Mouse (Mus musculus): Measurements from ENCODE around the gene Filip1l. TPM values are rescaled to one million over a fixed set of nuclear protein-coding genes. Genes with fewer than 3 reads are reported as not detected.

The Filip1l gene
- polyA plus RNA-seq, 1 experiment from 2014 or later = 4.2 TPM

GRCm38 (mm10) chr16:57453009-57453408 is 100.1 kb downstream of the Filip1l start:
- Histone ChIP-seq H3K36me3 (no peaks in the 10 kb centered on the region), H3K9me3 (no peaks in the 10 kb centered on the region; the same call in 1 of the 2 replicates), H3K27me3 (no peaks in the 10 kb centered on the region), H3K4me2 (no peak overlapping the region), H3K27ac (replicated peaks) (no peak overlapping the region), H3K9ac (no peak overlapping the region), H3K4me1 (replicated peaks) (no peaks in the 10 kb centered on the region), H3K4me3 (no peak overlapping the region)
- 84% methylated on average over 7 of the region's 7 CpGs for WGBS
- no peak for ATAC-seq (ENCODE audit: low read depth)

GRCm38 (mm10) chr16:57454106-57454763 is 101.3 kb downstream of the Filip1l start:
- no peaks in the 10 kb centered on the region for H3K27me3 ChIP-seq
- H3K9me3 ChIP-seq = no peaks in the 10 kb centered on the region
- no peaks in the 10 kb centered on the region for H3K4me1 ChIP-seq (replicated peaks)
- no peak overlapping the region for H3K9ac ChIP-seq
- H3K27ac ChIP-seq (replicated peaks) = no peak overlapping the region
- no peaks in the 10 kb centered on the region for H3K36me3 ChIP-seq
- ATAC-seq (ENCODE audit: low read depth) = no peak
- H3K4me3 ChIP-seq = no peak overlapping the region
- 90% methylated on average over 8 of the region's 8 CpGs for WGBS
- H3K4me2 ChIP-seq = no peak overlapping the region

- Histone ChIP-seq H3K4me1 (replicated peaks) (no peaks in the 10 kb centered on the region), H3K4me2 (no peak overlapping the region), H3K36me3 (no peaks in the 10 kb centered on the region), H3K4me3 (no peak overlapping the region), H3K9me3 (no peaks in the 10 kb centered on the region), H3K27ac (replicated peaks) (no peak overlapping the region), H3K27me3 (no peaks in the 10 kb centered on the region), H3K9ac (no peak overlapping the region)
- WGBS = 75% methylated on average over 3 of the region's 3 CpGs
- ATAC-seq (ENCODE audit: low read depth) = no peak
Measured at GRCm38 (mm10) chr16:57455573-57455972, 102.7 kb downstream of the Filip1l start.

- no peak overlapping the region for H3K27ac ChIP-seq (replicated peaks)
- no peaks in the 10 kb centered on the region for H3K27me3 ChIP-seq
- no peak overlapping the region for H3K4me3 ChIP-seq
- H3K4me2 ChIP-seq = no peak overlapping the region
- WGBS = 50% methylated on average over 2 of the region's 2 CpGs
- no peak for ATAC-seq (ENCODE audit: low read depth)
- no peaks in the 10 kb centered on the region for H3K36me3 ChIP-seq
- H3K9me3 ChIP-seq = no peaks in the 10 kb centered on the region
- H3K4me1 ChIP-seq (replicated peaks) = no peaks in the 10 kb centered on the region
- no peak overlapping the region for H3K9ac ChIP-seq
Measured at GRCm38 (mm10) chr16:57456003-57456402, 103.1 kb downstream of the Filip1l start.

- Histone ChIP-seq H3K27me3 (no peaks in the 10 kb centered on the region), H3K27ac (replicated peaks) (no peak overlapping the region), H3K9me3 (no peaks in the 10 kb centered on the region), H3K4me2 (no peak overlapping the region), H3K4me3 (no peak overlapping the region), H3K36me3 (no peaks in the 10 kb centered on the region), H3K9ac (no peak overlapping the region), H3K4me1 (replicated peaks) (peaks cover 4% of the 10 kb centered on the region; the same call in 1 of the 2 replicates)
- 86% methylated on average over 9 of the region's 9 CpGs for WGBS
- no peak for ATAC-seq (ENCODE audit: low read depth)
Measured at GRCm38 (mm10) chr16:57465386-57465913, 112.6 kb downstream of the Filip1l start.

GRCm38 (mm10) chr16:57469301-57469700 is 116.4 kb downstream of the Filip1l start:
- H3K9me3 ChIP-seq = no peaks in the 10 kb centered on the region
- ATAC-seq (ENCODE audit: low read depth) = no peak
- no peaks in the 10 kb centered on the region for H3K27me3 ChIP-seq
- H3K9ac ChIP-seq = no peak overlapping the region
- WGBS = 80% methylated on average over 4 of the region's 4 CpGs
- no peaks in the 10 kb centered on the region for H3K36me3 ChIP-seq
- no peak overlapping the region for H3K27ac ChIP-seq (replicated peaks)
- H3K4me3 ChIP-seq = no peak overlapping the region
- no peak overlapping the region for H3K4me2 ChIP-seq
- peaks cover 18% of the 10 kb centered on the region for H3K4me1 ChIP-seq (replicated peaks)

- H3K4me1 ChIP-seq (replicated peaks) = peaks cover 16% of the 10 kb centered on the region
- 80% methylated on average over 2 of the region's 2 CpGs for WGBS
- H3K9ac ChIP-seq = no peak overlapping the region
- no peak overlapping the region for H3K4me2 ChIP-seq
- H3K27ac ChIP-seq (replicated peaks) = no peak overlapping the region
- no peak for ATAC-seq (ENCODE audit: low read depth)
- no peaks in the 10 kb centered on the region for H3K9me3 ChIP-seq
- H3K4me3 ChIP-seq = no peak overlapping the region
- no peaks in the 10 kb centered on the region for H3K36me3 ChIP-seq
- H3K27me3 ChIP-seq = no peaks in the 10 kb centered on the region
Measured at GRCm38 (mm10) chr16:57469869-57470268, 117.0 kb downstream of the Filip1l start.

GRCm38 (mm10) chr16:57470286-57470830 is 117.5 kb downstream of the Filip1l start:
- 93% methylated on average over 12 of the region's 12 CpGs for WGBS
- Histone ChIP-seq H3K9me3 (no peaks in the 10 kb centered on the region), H3K4me1 (replicated peaks) (peaks cover 16% of the 10 kb centered on the region), H3K4me2 (no peak overlapping the region), H3K27me3 (no peaks in the 10 kb centered on the region), H3K9ac (no peak overlapping the region), H3K36me3 (no peaks in the 10 kb centered on the region), H3K4me3 (no peak overlapping the region), H3K27ac (replicated peaks) (no peak overlapping the region)
- ATAC-seq (ENCODE audit: low read depth) = no peak

GRCm38 (mm10) chr16:57471071-57471470 is 118.2 kb downstream of the Filip1l start:
- no peak overlapping the region for H3K4me3 ChIP-seq
- H3K36me3 ChIP-seq = no peaks in the 10 kb centered on the region
- no peak overlapping the region for H3K9ac ChIP-seq
- H3K27ac ChIP-seq (replicated peaks) = no peak overlapping the region
- H3K4me2 ChIP-seq = no peak overlapping the region
- no peaks in the 10 kb centered on the region for H3K27me3 ChIP-seq
- ATAC-seq (ENCODE audit: low read depth) = no peak
- H3K9me3 ChIP-seq = no peaks in the 10 kb centered on the region; the same call in 1 of the 2 replicates
- peaks cover 16% of the 10 kb centered on the region for H3K4me1 ChIP-seq (replicated peaks)

GRCm38 (mm10) chr16:57473415-57474085 is 120.7 kb downstream of the Filip1l start:
- ATAC-seq (ENCODE audit: low read depth) = no peak
- Histone ChIP-seq H3K9me3 (no peaks in the 10 kb centered on the region; the same call in 1 of the 2 replicates), H3K4me2 (no peak overlapping the region), H3K27ac (replicated peaks) (no peak overlapping the region), H3K36me3 (no peaks in the 10 kb centered on the region), H3K4me3 (no peak overlapping the region), H3K4me1 (replicated peaks) (peaks cover 16% of the 10 kb centered on the region), H3K9ac (no peak overlapping the region), H3K27me3 (no peaks in the 10 kb centered on the region)
- WGBS = 27% methylated on average over 10 of the region's 10 CpGs

GRCm38 (mm10) chr16:57478451-57478850 is 125.6 kb downstream of the Filip1l start:
- Histone ChIP-seq H3K27ac (replicated peaks) (no peak overlapping the region), H3K9ac (no peak overlapping the region), H3K27me3 (no peaks in the 10 kb centered on the region), H3K4me1 (replicated peaks) (peaks cover 7% of the 10 kb centered on the region; the same call in 1 of the 2 replicates), H3K9me3 (no peaks in the 10 kb centered on the region; the same call in 1 of the 2 replicates), H3K36me3 (no peaks in the 10 kb centered on the region), H3K4me3 (no peak overlapping the region), H3K4me2 (no peak overlapping the region)
- ATAC-seq (ENCODE audit: low read depth) = no peak
- 90% methylated on average over 2 of the region's 2 CpGs for WGBS

GRCm38 (mm10) chr16:57479776-57480175 is 126.9 kb downstream of the Filip1l start:
- H3K4me3 ChIP-seq = no peak overlapping the region
- peaks cover 5% of the 10 kb centered on the region for H3K4me1 ChIP-seq (replicated peaks)
- WGBS = 63% methylated on average over 5 of the region's 5 CpGs
- ATAC-seq (ENCODE audit: low read depth) = peak; percentile 75; the same call in 1 of the 2 replicates
- no peak overlapping the region for H3K27ac ChIP-seq (replicated peaks)
- H3K9me3 ChIP-seq = no peaks in the 10 kb centered on the region; the same call in 1 of the 2 replicates
- H3K9ac ChIP-seq = no peak overlapping the region
- no peaks in the 10 kb centered on the region for H3K36me3 ChIP-seq
- no peaks in the 10 kb centered on the region for H3K27me3 ChIP-seq
- H3K4me2 ChIP-seq = no peak overlapping the region

All from neural tube, embryonic 13.5 days (tissue).